In genomic region chr1:153652938-153653623, GRCm38 (mm10) we compare ENCODE assay signal across 7 mouse cellular contexts. TPM values are rescaled to one million over a fixed set of nuclear protein-coding genes. Genes with fewer than 3 reads are reported as not detected.
DNase-seq lines count a peak whose midpoint lies in the region; ATAC-seq lines count a peak whose summit lies in the region.

Gene Rgs8 (plus strand): TSS chr1:153653025.

- peak; percentile 84 for ATAC-seq in hindbrain, embryonic 15.5 days (ENCODE audit: low FRiP score, low read depth)
- ATAC-seq in liver, embryonic 11.5 days (replicated peaks; ENCODE audit: low FRiP score), result 0 out of 2 replicates have a peak, but pooled peaks have one; percentile 18
- ATAC-seq in CD4-positive, CD25-positive, alpha-beta regulatory T cell, adult 4 months, result no peak

- DNase-seq in lung, postnatal 10 days, result peak; percentile 31
- DNase-seq in lung, adult 18-20 months, result no peak
- peak; percentile 78 for DNase-seq in embryo, embryonic 10.5 days (ENCODE audit: low spot score)
- DNase-seq in liver, embryonic 11.5 days (ENCODE audit: low spot score), result peak; percentile 55
- DNase-seq in right cerebral cortex, postnatal 4 days, result peak; percentile 42

- peak within 1 kb of the TSS; percentile 65 for H3K4me2 ChIP-seq in hindbrain, embryonic 15.5 days
- peak within 1 kb of the TSS; percentile 54 for H3K4me2 ChIP-seq in liver, embryonic 11.5 days

- H3K9ac ChIP-seq in hindbrain, embryonic 15.5 days, result peak within 1 kb of the TSS; percentile 44
- no peak within 1 kb of the TSS for H3K9ac ChIP-seq in liver, embryonic 11.5 days (ENCODE audit: low read depth, low read length)

- under 1% methylated on average over 26 of the region's 26 CpGs for WGBS in hindbrain, embryonic 15.5 days
- WGBS in liver, embryonic 11.5 days, result 5% methylated on average over 26 of the region's 26 CpGs

- peak within 1 kb of the TSS; percentile 77 for H3K27ac ChIP-seq in hindbrain, embryonic 15.5 days (replicated peaks)
- no peak within 1 kb of the TSS for H3K27ac ChIP-seq in liver, embryonic 11.5 days (ENCODE audit: low read depth, low read length)

- no peaks in the 10 kb centered on the region for H3K27me3 ChIP-seq in hindbrain, embryonic 15.5 days
- peaks cover 22% of the 10 kb centered on the region for H3K27me3 ChIP-seq in liver, embryonic 11.5 days (replicated peaks; ENCODE audit: control insufficient read depth, insufficient read depth, low read length)

- no peaks in the 10 kb centered on the region for H3K36me3 ChIP-seq in hindbrain, embryonic 15.5 days
- H3K36me3 ChIP-seq in liver, embryonic 11.5 days (ENCODE audit: control insufficient read depth, insufficient read depth, low read length), result no peaks in the 10 kb centered on the region

- peaks cover 38% of the 10 kb centered on the region for H3K4me1 ChIP-seq in hindbrain, embryonic 15.5 days (replicated peaks)
- no peaks in the 10 kb centered on the region for H3K4me1 ChIP-seq in liver, embryonic 11.5 days (replicated peaks; ENCODE audit: control insufficient read depth, insufficient read depth, low read length)

- H3K4me3 ChIP-seq in hindbrain, embryonic 15.5 days, result peak within 1 kb of the TSS; percentile 46
- peak within 1 kb of the TSS; percentile 22 for H3K4me3 ChIP-seq in liver, embryonic 11.5 days (ENCODE audit: low read depth, low read length)

- no peaks in the 10 kb centered on the region for H3K9me3 ChIP-seq in hindbrain, embryonic 15.5 days
- H3K9me3 ChIP-seq in liver, embryonic 11.5 days (ENCODE audit: control insufficient read depth, low read length), result no peaks in the 10 kb centered on the region

RNA-seq across cellular contexts. Expression of gene Rgs8, which starts in this region (rescaled TPM):
- 21.2 and 21.6 TPM in 2 replicates for polyA plus RNA-seq in hindbrain, embryonic 15.5 days (2015; fragmentation: Nextera tagmentation; extraction: Ambion mirVana)
- polyA plus RNA-seq in liver, embryonic 11.5 days (2014; fragmentation: Nextera tagmentation; extraction: Ambion mirVana), result 0.09 and 0.19 TPM in 2 replicates
- polyA plus RNA-seq in CD4-positive, CD25-positive, alpha-beta regulatory T cell, adult 4 months (2017; shearing (Covaris generic)), result under 1 TPM in 1 of 2 experiments, not detected in 1; 0.22 TPM

Comparison
In these comparisons a context has a peak if more than half of its experiments do, and no peak if none do; other contexts are left out.
1. RNA of gene Rgs8 (polyA plus RNA-seq): 21.2 to 21.6 TPM in hindbrain, embryonic 15.5 days; 0.22 TPM in CD4-positive, CD25-positive, alpha-beta regulatory T cell, adult 4 months and 0.09 to 0.19 TPM in liver, embryonic 11.5 days; every median in the first group is over 10 times any median in the second.
2. DNase-seq: peak in lung, postnatal 10 days (single experiment), embryo, embryonic 10.5 days (single experiment) and right cerebral cortex, postnatal 4 days (single experiment); none in lung, adult 18-20 months (0 of 2).
3. Peak in DNase-seq, ATAC-seq, H3K4me3 ChIP-seq and H3K4me2 ChIP-seq in liver, embryonic 11.5 days; RNA of the gene not detected or under 1 TPM.